Mouse (Mus musculus) c-Kit-positive CD71-negative TER-119-negative erythroid progenitor cells, embryonic 14.5 days (primary cell): Measurements from ENCODE around the gene Adprm.
"Not testable (repeated sequence)": the region's sequence is repeated elsewhere in the genome, so short reads cannot be mapped to it uniquely, and the experiment has no call there.

Source experiments
- DNase-seq: peaks from one replicate; pipeline ENCODE4 v3.0.0-alpha.2; 2013; ENCODE audit warnings: low read depth

The Adprm gene

GRCm38 (mm10) chr11:67052321-67052952 lies at the start of gene Adprm, which contains the start of gene Sco1:
Adprm (minus strand) TSS chr11:67052594.
Sco1 (plus strand) TSS chr11:67052670.
- peak; percentile 76 for DNase-seq

- no peak for DNase-seq
These were observed 49.3 kb upstream of the Adprm start for GRCm38 (mm10) chr11:67101713-67102112.

- no peak for DNase-seq
These were observed 47.8 kb upstream of the Adprm start for GRCm38 (mm10) chr11:67100169-67100568.

- no peak for DNase-seq
These were observed 46.8 kb upstream of the Adprm start for GRCm38 (mm10) chr11:67099241-67099640.

- DNase-seq = no peak
These were observed 46.0 kb upstream of the Adprm start for GRCm38 (mm10) chr11:67098427-67098826.

- no peak for DNase-seq
These were observed 45.3 kb upstream of the Adprm start for GRCm38 (mm10) chr11:67097709-67098108.

GRCm38 (mm10) chr11:67094470-67094869 lies 42.1 kb upstream of the Adprm start:
- no peak for DNase-seq

- no peak for DNase-seq
These were observed 41.3 kb upstream of the Adprm start for GRCm38 (mm10) chr11:67093652-67094051.

GRCm38 (mm10) chr11:67093201-67093600 lies 40.8 kb upstream of the Adprm start:
- no peak for DNase-seq

- DNase-seq = not testable (repeated sequence)
These were observed 40.0 kb upstream of the Adprm start for GRCm38 (mm10) chr11:67092354-67092753.

GRCm38 (mm10) chr11:67087225-67087624 lies 34.8 kb upstream of the Adprm start:
- DNase-seq = no peak

GRCm38 (mm10) chr11:67086467-67087164 lies 34.2 kb upstream of the Adprm start:
- DNase-seq = no peak

- peak; percentile 68 for DNase-seq
These were observed 33.1 kb upstream of the Adprm start for GRCm38 (mm10) chr11:67085489-67085888.

- no peak for DNase-seq
These were observed 31.4 kb upstream of the Adprm start for GRCm38 (mm10) chr11:67083712-67084340.

- DNase-seq = no peak
These were observed 30.8 kb upstream of the Adprm start for GRCm38 (mm10) chr11:67083239-67083638.

GRCm38 (mm10) chr11:67082793-67083192 lies 30.4 kb upstream of the Adprm start:
- no peak for DNase-seq

- DNase-seq = no peak
These were observed 29.8 kb upstream of the Adprm start for GRCm38 (mm10) chr11:67082188-67082587.

- DNase-seq = peak; percentile 17
These were observed 28.8 kb upstream of the Adprm start for GRCm38 (mm10) chr11:67081125-67081649.

GRCm38 (mm10) chr11:67080168-67080567 lies 27.8 kb upstream of the Adprm start:
- DNase-seq = peak; percentile 34

GRCm38 (mm10) chr11:67079740-67080139 lies 27.3 kb upstream of the Adprm start:
- no peak for DNase-seq

GRCm38 (mm10) chr11:67078888-67079287 lies 26.5 kb upstream of the Adprm start:
- no peak for DNase-seq

GRCm38 (mm10) chr11:67078000-67078399 lies 25.6 kb upstream of the Adprm start, which contains the start of gene Myh3:
Myh3 (plus strand) TSS chr11:67078300.
- no peak for DNase-seq

- no peak for DNase-seq
These were observed 25.0 kb upstream of the Adprm start for GRCm38 (mm10) chr11:67077435-67077834.
